In genomic region chr4:152178344-152178864, GRCm38 (mm10) we compare ENCODE assay signal across 8 mouse cellular contexts. TPM values are rescaled to one million over a fixed set of nuclear protein-coding genes. Genes with fewer than 3 reads are reported as not detected.
A peak's percentile ranks its signal among the peaks of the same experiment; 100 is the strongest.
DNase-seq lines count a peak whose midpoint lies in the region; ATAC-seq and TF ChIP-seq lines count a peak whose summit lies in the region.

No protein-coding gene starts in this region.

- no peak for TF ChIP-seq CTCF in MEL (IDR thresholded peaks at IDR 0.05 in 2 of 3, conservative IDR thresholded peaks at IDR 0.05 in 1 of 3; ENCODE audit: control insufficient read depth in 1 of 3, insufficient read depth in 1 of 3, low read depth in 2 of 3, low read length in 3 of 3, poor library complexity in 1 of 3, severe bottlenecking in 1 of 3)
- TF ChIP-seq CTCF in gastrocnemius, adult 2 months (IDR thresholded peaks at IDR 0.05), result no peak

- peaks cover 6 to 31% of the 10 kb centered on the region in 2 experiments for H3K4me1 ChIP-seq in MEL (ENCODE audit: control insufficient read depth in 1 of 2, insufficient read depth in 2 of 2, low read length in 2 of 2)
- H3K4me1 ChIP-seq in intestine, embryonic 16.5 days (ENCODE audit: control insufficient read depth, insufficient read depth, low read length), result peaks cover 11% of the 10 kb centered on the region
- peaks cover 43% of the 10 kb centered on the region for H3K4me1 ChIP-seq in liver, embryonic 12.5 days
- peaks cover 10% of the 10 kb centered on the region; the same call in 1 of the 2 replicates for H3K4me1 ChIP-seq in neural tube, embryonic 14.5 days (ENCODE audit: control insufficient read depth, insufficient read depth, low read length)

- no peaks in the 10 kb centered on the region for H3K27me3 ChIP-seq in MEL (ENCODE audit: control insufficient read depth in 1 of 2, insufficient read depth in 2 of 2, low read length in 2 of 2)
- 0 out of 2 replicates have a peak, but pooled peaks cover 8% of the 10 kb centered on the region for H3K27me3 ChIP-seq in intestine, embryonic 16.5 days (replicated peaks; ENCODE audit: control insufficient read depth, insufficient read depth, low read length)
- peaks cover 26% of the 10 kb centered on the region for H3K27me3 ChIP-seq in liver, embryonic 12.5 days (replicated peaks)
- H3K27me3 ChIP-seq in neural tube, embryonic 14.5 days (ENCODE audit: control insufficient read depth, insufficient read depth, low read length), result peaks cover 3% of the 10 kb centered on the region; the same call in 1 of the 2 replicates

- DNase-seq in 3134 (ENCODE audit: extremely low read depth, insufficient read length, low spot score), result peak; percentile 75
- peak; percentile 59 for DNase-seq in MEL (ENCODE audit: low read depth, low spot score)
- peak; percentile 78 to 84 for DNase-seq in cerebellum, postnatal 25 days
- peak; percentile 60 for DNase-seq in gastrocnemius, adult 2 months
- no peak for DNase-seq in urinary bladder, postnatal 36 days (ENCODE audit: low spot score in 2 of 2)

- peaks cover 48% of the 10 kb centered on the region for H3K79me2 ChIP-seq in MEL (ENCODE audit: control insufficient read depth, insufficient read depth, low read length, poor library complexity)

- peak overlapping the region; percentile 93 for H3K4me2 ChIP-seq in intestine, embryonic 16.5 days (ENCODE audit: low read depth, low read length)
- H3K4me2 ChIP-seq in liver, embryonic 12.5 days, result peak overlapping the region; percentile 97
- H3K4me2 ChIP-seq in neural tube, embryonic 14.5 days (ENCODE audit: low read depth, low read length), result peak overlapping the region; percentile 49

- TF ChIP-seq RAD21 in MEL (IDR thresholded peaks at IDR 0.05; ENCODE audit: low read depth, low read length), result no peak

- no peak for TF ChIP-seq EP300 in MEL (IDR thresholded peaks at IDR 0.05; ENCODE audit: low read depth in 1 of 2, low read length in 2 of 2)

- peak overlapping the region; percentile 71 for H3K9ac ChIP-seq in MEL (ENCODE audit: control insufficient read depth, low read depth, low read length, poor library complexity, severe bottlenecking)
- H3K9ac ChIP-seq in intestine, embryonic 16.5 days (ENCODE audit: low read depth, low read length), result peak overlapping the region; percentile 62
- H3K9ac ChIP-seq in liver, embryonic 12.5 days, result peak overlapping the region; percentile 92
- H3K9ac ChIP-seq in neural tube, embryonic 14.5 days (replicated peaks; ENCODE audit: low read depth, low read length), result peak overlapping the region; percentile 75

- under 1% methylated on average over 35 of the region's 35 CpGs for WGBS in intestine, embryonic 16.5 days
- WGBS in liver, embryonic 12.5 days (ENCODE audit: insufficient replicate concordance), result under 1% methylated on average over 35 of the region's 35 CpGs
- WGBS in neural tube, embryonic 14.5 days, result under 1% methylated on average over 35 of the region's 35 CpGs

- peaks cover 3 to 22% of the 10 kb centered on the region in 2 experiments; a peak in 3 of 4 replicates for H3K36me3 ChIP-seq in MEL (ENCODE audit: control insufficient read depth in 1 of 2, insufficient read depth in 2 of 2, low read length in 2 of 2)
- H3K36me3 ChIP-seq in intestine, embryonic 16.5 days (ENCODE audit: control insufficient read depth, insufficient read depth, low read length), result no peaks in the 10 kb centered on the region
- H3K36me3 ChIP-seq in liver, embryonic 12.5 days, result 0 out of 2 replicates have a peak, but pooled peaks cover 2% of the 10 kb centered on the region
- no peaks in the 10 kb centered on the region for H3K36me3 ChIP-seq in neural tube, embryonic 14.5 days (ENCODE audit: control insufficient read depth, insufficient read depth, low read length)

- no peak for TF ChIP-seq POLR2A in MEL (IDR thresholded peaks at IDR 0.05; ENCODE audit: control insufficient read depth in 1 of 2, insufficient read depth in 1 of 2, low read depth in 1 of 2, low read length in 2 of 2, poor library complexity in 1 of 2)

- H3K4me3 ChIP-seq in MEL (ENCODE audit: control insufficient read depth in 1 of 2, insufficient read depth in 1 of 2, low read depth in 2 of 2, low read length in 2 of 2), result peak overlapping the region; percentile 71 to 85
- H3K4me3 ChIP-seq in gastrocnemius, adult 2 months, result peak overlapping the region; percentile 83
- peak overlapping the region; percentile 68 for H3K4me3 ChIP-seq in intestine, embryonic 16.5 days (ENCODE audit: low read length)
- H3K4me3 ChIP-seq in liver, embryonic 12.5 days, result peak overlapping the region; percentile 77
- peak overlapping the region; percentile 60 for H3K4me3 ChIP-seq in neural tube, embryonic 14.5 days (ENCODE audit: low read depth, low read length)

- no peaks in the 10 kb centered on the region for H3K9me3 ChIP-seq in MEL (replicated peaks; ENCODE audit: insufficient read depth, low read length)
- H3K9me3 ChIP-seq in intestine, embryonic 16.5 days (ENCODE audit: control insufficient read depth, low read length), result no peaks in the 10 kb centered on the region
- H3K9me3 ChIP-seq in liver, embryonic 12.5 days (replicated peaks), result no peaks in the 10 kb centered on the region
- no peaks in the 10 kb centered on the region for H3K9me3 ChIP-seq in neural tube, embryonic 14.5 days (ENCODE audit: control insufficient read depth, low read length)

- intact Hi-C loops in gastrocnemius, adult 2 months (cut with DNase I), result no loop called here

- ATAC-seq in intestine, embryonic 16.5 days, result peak; percentile 66
- peak; percentile 44 for ATAC-seq in liver, embryonic 12.5 days
- ATAC-seq in neural tube, embryonic 14.5 days (ENCODE audit: low read depth), result peak; percentile 62

- H3K27ac ChIP-seq in MEL (ENCODE audit: control insufficient read depth, low read depth, low read length), result peak overlapping the region; percentile 14; the same call in 1 of the 2 replicates
- H3K27ac ChIP-seq in gastrocnemius, adult 2 months, result peak overlapping the region; percentile 61; the same call in 1 of the 2 replicates
- no peak overlapping the region for H3K27ac ChIP-seq in intestine, embryonic 16.5 days (ENCODE audit: low read length)
- H3K27ac ChIP-seq in liver, embryonic 12.5 days, result no peak overlapping the region
- H3K27ac ChIP-seq in neural tube, embryonic 14.5 days (ENCODE audit: low read depth, low read length), result peak overlapping the region; percentile 63

TF ChIP-seq in MEL, 35 proteins besides CTCF, POLR2A, EP300 and RAD21:
- TF ChIP-seq TBP (IDR thresholded peaks at IDR 0.05; ENCODE audit: low read depth, low read length) (no peak), USF1 (IDR thresholded peaks at IDR 0.05; ENCODE audit: low read depth, low read length) (no peak), MXI1 (IDR thresholded peaks at IDR 0.05; ENCODE audit: low read depth, low read length) (no peak), ZKSCAN1 (IDR thresholded peaks at IDR 0.05; ENCODE audit: low read depth, low read length) (no peak), E2F4 (IDR thresholded peaks at IDR 0.05; ENCODE audit: borderline replicate concordance, low read depth, low read length) (no peak), CHD1 (IDR thresholded peaks at IDR 0.05; ENCODE audit: low read depth, low read length) (no peak), ZC3H11A (IDR thresholded peaks at IDR 0.05; ENCODE audit: low read depth, low read length) (no peak), NELFE (IDR thresholded peaks at IDR 0.05; ENCODE audit: low read depth, low read length) (no peak), MEF2A (IDR thresholded peaks at IDR 0.05; ENCODE audit: extremely low read depth, insufficient replicate concordance, low read depth, low read length, poor library complexity, severe bottlenecking) (no peak), SMC3 (IDR thresholded peaks at IDR 0.05; ENCODE audit: low read depth, low read length) (no peak), UBTF (IDR thresholded peaks at IDR 0.05; ENCODE audit: borderline replicate concordance, insufficient read depth, low read depth, low read length) (no peak), POLR2AphosphoS2 (IDR thresholded peaks at IDR 0.05; ENCODE audit: low read length) (no peak), MAZ (IDR thresholded peaks at IDR 0.05; ENCODE audit: low read depth, low read length) (no peak), GATA1 (IDR thresholded peaks at IDR 0.05; ENCODE audit: low read depth, low read length) (no peak)

RNA-seq across cellular contexts. Expression of gene Acot7, which starts 0.5 kb away (rescaled TPM):
- 81.8 and 92.7 TPM in 2 replicates for total RNA-seq in MEL (2012; rRNA removed)
- 100 to 1,000 TPM in 1 of 2 experiments, not detected in 1; 127 TPM for polyA plus RNA-seq in MEL (2012; ENCODE audit: insufficient read depth in 1 of 2, insufficient read length in 2 of 2, low read depth in 1 of 2, low replicate concordance in 2 of 2, missing spikeins in 1 of 2)
- 10 to 100 TPM; 12.7 to 22.8 TPM for total RNA-seq in gastrocnemius, adult 2 months (2021)
- 49.4 and 52.5 TPM in 2 replicates for polyA plus RNA-seq in intestine, embryonic 16.5 days (2015; fragmentation: Nextera tagmentation; extraction: Ambion mirVana)
- polyA plus RNA-seq in liver, embryonic 12.5 days (2016; fragmentation: Nextera tagmentation; extraction: Ambion mirVana), result 33.0 and 36.2 TPM in 2 replicates
- 332 and 348 TPM in 2 replicates for polyA plus RNA-seq in neural tube, embryonic 14.5 days (2014; fragmentation: Nextera tagmentation; extraction: Ambion mirVana)

RNA-seq across cellular contexts. Expression of gene Hes2, which starts 19.7 kb away (rescaled TPM):
- total RNA-seq in MEL (2012; rRNA removed), result 0.20 TPM in 1 of 2 replicates, not detected in the other
- under 1 TPM in 1 of 2 experiments, not detected in 1; 0.28 TPM for polyA plus RNA-seq in MEL (2012; ENCODE audit: insufficient read depth in 1 of 2, insufficient read length in 2 of 2, low read depth in 1 of 2, low replicate concordance in 2 of 2, missing spikeins in 1 of 2)
- not detected for total RNA-seq in gastrocnemius, adult 2 months (2021)
- 0.68 and 0.98 TPM in 2 replicates for polyA plus RNA-seq in intestine, embryonic 16.5 days (2015; fragmentation: Nextera tagmentation; extraction: Ambion mirVana)
- polyA plus RNA-seq in liver, embryonic 12.5 days (2016; fragmentation: Nextera tagmentation; extraction: Ambion mirVana), result 0.05 TPM in 1 of 2 replicates, not detected in the other
- polyA plus RNA-seq in neural tube, embryonic 14.5 days (2014; fragmentation: Nextera tagmentation; extraction: Ambion mirVana), result not detected in 2 replicates

RNA-seq across cellular contexts. Expression of gene Espn, which starts 26.2 kb away (rescaled TPM):
- 4.5 and 5.0 TPM in 2 replicates for total RNA-seq in MEL (2012; rRNA removed)
- 10 to 100 TPM in 1 of 2 experiments, not detected in 1; 19.6 TPM for polyA plus RNA-seq in MEL (2012; ENCODE audit: insufficient read depth in 1 of 2, insufficient read length in 2 of 2, low read depth in 1 of 2, low replicate concordance in 2 of 2, missing spikeins in 1 of 2)
- total RNA-seq in gastrocnemius, adult 2 months (2021), result under 1 TPM; 0.13 to 0.45 TPM
- 31.6 and 39.5 TPM in 2 replicates for polyA plus RNA-seq in intestine, embryonic 16.5 days (2015; fragmentation: Nextera tagmentation; extraction: Ambion mirVana)
- 2.6 and 2.9 TPM in 2 replicates for polyA plus RNA-seq in liver, embryonic 12.5 days (2016; fragmentation: Nextera tagmentation; extraction: Ambion mirVana)
- polyA plus RNA-seq in neural tube, embryonic 14.5 days (2014; fragmentation: Nextera tagmentation; extraction: Ambion mirVana), result 0.52 and 0.64 TPM in 2 replicates

Comparison
In these comparisons a context has a peak if more than half of its experiments do, and no peak if none do; other contexts are left out.
1. DNase-seq: peak in 3134 (single experiment), MEL (single experiment), cerebellum, postnatal 25 days (2 of 2) and gastrocnemius, adult 2 months (single experiment); none in urinary bladder, postnatal 36 days (0 of 2).
2. H3K27ac ChIP-seq: peak in MEL (single experiment), gastrocnemius, adult 2 months (single experiment) and neural tube, embryonic 14.5 days (single experiment); none in intestine, embryonic 16.5 days (single experiment) and liver, embryonic 12.5 days (single experiment).
3. Peak in every context shown above with its lines, with median percentiles within 50 percentile points of each other: H3K4me3 ChIP-seq, H3K9ac ChIP-seq, ATAC-seq and H3K4me2 ChIP-seq.